Mouse (Mus musculus) olfactory bulb, adult 2 months (tissue): ENCODE results near the gene Gm8369. TPM values are rescaled to one million over a fixed set of nuclear protein-coding genes. Genes with fewer than 3 reads are reported as not detected.
"Not testable (repeated sequence)": the region's sequence is repeated elsewhere in the genome, so short reads cannot be mapped to it uniquely, and the experiment has no call there.

Experiments
- H3K27ac ChIP-seq: fragments of 200-500 bp; 2 replicates; pipeline ENCODE4 v1.5.1; 2012; ENCODE audit warnings: low read depth, low read length; ENCODE audit not compliant: insufficient read depth
- H3K4me1 ChIP-seq: fragments of 200-500 bp; 2 replicates; pipeline ENCODE4 v1.6.1; 2012; ENCODE audit warnings: low read length; ENCODE audit not compliant: control insufficient read depth, insufficient read depth
- H3K4me3 ChIP-seq: fragments of 200-500 bp; 2 replicates; pipeline ENCODE4 v1.5.1; 2012; ENCODE audit warnings: mild to moderate bottlenecking, low read depth, low read length, moderate library complexity; ENCODE audit not compliant: insufficient read depth
- CTCF ChIP-seq: fragments of 200-500 bp; IDR thresholded peaks from 2 replicates; pipeline ENCODE4 v1.5.1; 2012; ENCODE audit warnings: low read depth, mild to moderate bottlenecking, low read length, moderate library complexity; ENCODE audit not compliant: insufficient read depth
- POLR2A ChIP-seq: fragments of 200-500 bp; IDR thresholded peaks from 2 replicates; pipeline ENCODE4 v1.6.1; 2012; ENCODE audit warnings: mild to moderate bottlenecking, low read depth, low read length, moderate library complexity; ENCODE audit not compliant: insufficient read depth
- WGBS: fragments of 180-500 bp; shearing (Covaris S2); methylation state at CpG from one replicate; pipeline ENCODE4 v1.1.7; 2018; 5-methylcytosine and 5-hydroxymethylcytosine counted together
- polyA plus RNA-seq: library from polyadenylated mRNA; stranded (reverse); fragments of >200 nt; gene quantifications from 2 replicates; pipeline ENCODE4 v1.2.4, GENCODE M21; 2012; ENCODE audit warnings: low replicate concordance; ENCODE audit not compliant: missing spikeins, insufficient read depth, insufficient read length

Gm8369 gene
- polyA plus RNA-seq, 1 experiment: not detected

GRCm38 (mm10) chr19:11536593-11536992 lies 50.9 kb downstream of the Gm8369 start, which contains the start of gene Ms4a4d:
Gene Ms4a4d, plus strand, starts transcription at chr19:11536801.
- TF ChIP-seq CTCF (no peak), POLR2A (no peak)
- Histone ChIP-seq H3K4me1 (no peaks in the 10 kb centered on the region), H3K27ac (no peak within 1 kb of the TSS), H3K4me3 (no peak within 1 kb of the TSS)
- 19% methylated on average over 7 of the region's 7 CpGs for WGBS

GRCm38 (mm10) chr19:11537336-11537735 lies 51.6 kb downstream of the Gm8369 start:
- Histone ChIP-seq H3K4me1 (no peaks in the 10 kb centered on the region), H3K27ac (no peak overlapping the region), H3K4me3 (no peak overlapping the region)
- no peak for TF ChIP-seq POLR2A
- TF ChIP-seq CTCF: no peak
- WGBS: 19% methylated on average over 2 of the region's 2 CpGs

DNA sequence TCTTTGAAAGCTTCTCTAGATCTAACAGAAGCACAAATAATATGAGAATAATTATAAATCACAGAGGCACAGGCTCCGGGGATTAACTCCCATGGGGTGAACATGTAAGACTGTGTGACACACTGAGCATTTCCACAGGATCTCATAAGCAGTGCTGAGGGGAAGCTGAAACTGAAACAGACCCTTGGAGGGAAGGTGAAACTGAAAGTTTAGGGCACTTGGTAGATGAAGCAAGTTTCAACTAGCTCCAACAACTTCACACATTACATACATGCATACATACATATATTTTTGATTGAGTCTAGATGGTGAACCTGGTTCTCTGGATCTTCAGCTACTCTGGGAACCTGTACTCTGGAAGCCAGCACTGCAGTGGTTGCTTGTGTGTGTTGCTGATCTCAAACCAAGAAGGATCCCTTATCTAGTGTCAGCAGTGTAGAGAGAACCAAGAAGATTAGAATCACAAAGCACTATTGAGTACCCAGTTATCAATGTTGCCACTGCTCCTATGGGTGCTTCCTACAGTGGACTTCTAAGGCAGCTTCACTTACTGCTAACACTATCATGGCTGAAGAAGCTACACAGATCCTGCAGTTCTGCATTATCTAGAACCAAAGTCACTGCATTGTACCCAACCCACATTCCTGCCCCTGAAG lies 54.6 kb downstream of the Gm8369 start:
- not testable (repeated sequence) for H3K27ac ChIP-seq, H3K4me1 ChIP-seq, H3K4me3 ChIP-seq
- 89% methylated on average over 1 of the region's 1 CpGs for WGBS

- not testable (repeated sequence) for H3K4me3 ChIP-seq, H3K27ac ChIP-seq, H3K4me1 ChIP-seq
- 89% methylated on average over 2 of the region's 2 CpGs for WGBS
Observed at GRCm38 (mm10) chr19:11544383-11544782, 58.6 kb downstream of the Gm8369 start.

DNA sequence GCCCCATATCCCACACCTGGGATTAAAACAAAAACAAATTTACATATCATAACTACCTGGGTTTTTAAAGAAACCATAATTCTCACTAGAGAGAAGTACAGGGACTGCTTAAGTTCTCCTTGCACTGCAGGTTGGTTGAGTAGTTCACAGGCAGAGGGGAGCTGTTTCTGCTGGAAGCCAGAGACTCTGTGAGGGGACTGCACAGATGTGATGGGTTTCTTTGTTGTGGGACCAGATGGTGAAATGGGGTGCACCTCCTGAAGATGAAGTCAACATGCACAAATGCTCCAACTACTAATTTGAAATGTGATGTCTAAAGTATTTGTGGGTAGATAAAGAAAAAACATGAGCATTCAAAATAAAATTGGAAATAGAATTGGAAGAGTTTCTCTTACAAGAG lies 62.2 kb downstream of the Gm8369 start:
- no peak for TF ChIP-seq POLR2A
- no peak for TF ChIP-seq CTCF
- Histone ChIP-seq H3K4me3 (no peak overlapping the region), H3K27ac (no peak overlapping the region), H3K4me1 (no peaks in the 10 kb centered on the region)

DNA sequence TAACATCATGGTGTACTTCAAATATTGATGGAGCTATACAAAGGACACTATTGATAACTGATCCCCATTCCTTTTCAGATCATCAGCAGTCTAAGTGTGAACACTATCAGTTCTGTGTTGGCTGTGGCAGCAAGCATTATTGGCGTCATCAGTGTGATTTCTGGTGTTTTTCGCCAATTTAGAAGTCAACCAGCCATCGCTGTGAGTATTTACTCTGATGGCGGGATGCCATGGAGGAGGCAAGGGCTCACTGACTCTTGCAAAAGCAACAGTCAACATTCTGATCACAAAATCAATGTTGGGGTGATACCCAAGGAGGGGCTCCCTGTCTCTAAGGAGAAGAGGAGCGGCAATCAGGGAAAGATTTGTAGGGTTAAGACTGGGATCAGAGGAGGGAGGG lies 69.0 kb downstream of the Gm8369 start:
- Histone ChIP-seq H3K27ac (no peak overlapping the region), H3K4me1 (no peaks in the 10 kb centered on the region), H3K4me3 (no peak overlapping the region)
- 86% methylated on average over 5 of the region's 5 CpGs for WGBS
- TF ChIP-seq POLR2A (no peak), CTCF (no peak)

- not testable (repeated sequence) for H3K4me1 ChIP-seq, H3K27ac ChIP-seq, H3K4me3 ChIP-seq
Observed at GRCm38 (mm10) chr19:11559560-11559959, 73.8 kb downstream of the Gm8369 start.

Other genes starting within 250 kb of the Gm8369 start
- gene Ms4a1, start 219.7 kb upstream of the Gm8369 start, polyA plus RNA-seq: not detected in 2 replicates
- gene Ms4a5, start 202.1 kb upstream of the Gm8369 start, polyA plus RNA-seq: not detected in 2 replicates
- not detected in 2 replicates for gene Ms4a14, start 171.5 kb upstream of the Gm8369 start, polyA plus RNA-seq
- not detected in 2 replicates for gene Ms4a7, start 149.8 kb upstream of the Gm8369 start, polyA plus RNA-seq
- gene Ms4a4a, start 110.4 kb upstream of the Gm8369 start, polyA plus RNA-seq: not detected in 2 replicates
- not detected in 2 replicates for gene Ms4a4c, start 81.2 kb upstream of the Gm8369 start, polyA plus RNA-seq
- gene Ms4a4b, start 42.4 kb upstream of the Gm8369 start, polyA plus RNA-seq: not detected in 2 replicates
- gene Ms4a6c, start 16.6 kb upstream of the Gm8369 start, polyA plus RNA-seq: not detected in 2 replicates
- gene Ms4a6b, start 30.6 kb downstream of the Gm8369 start, polyA plus RNA-seq: not detected in 2 replicates
- not detected in 2 replicates for gene Ms4a4d, start 50.9 kb downstream of the Gm8369 start, polyA plus RNA-seq
- not detected in 2 replicates for gene Ms4a6d, start 118.9 kb downstream of the Gm8369 start, polyA plus RNA-seq
- not detected in 2 replicates for gene Ms4a2, start 137.8 kb downstream of the Gm8369 start, polyA plus RNA-seq
- gene Ms4a3, start 154.9 kb downstream of the Gm8369 start, polyA plus RNA-seq: not detected in 2 replicates
- not detected in 2 replicates for gene Oosp2, start 174.6 kb downstream of the Gm8369 start, polyA plus RNA-seq
- not detected in 2 replicates for gene Oosp1, start 205.2 kb downstream of the Gm8369 start, polyA plus RNA-seq
- not detected in 2 replicates for gene Oosp3, start 211.1 kb downstream of the Gm8369 start, polyA plus RNA-seq